Mouse (Mus musculus): ENCODE measurements at regions not wholly inside any gene's neighbourhood (a gene's known extent, or its start where the extent isn't known, plus 50 kb on each side); places are given as distances from the start of the nearest gene placed in this dataset.

GRCm38 (mm10) chr1:179906115-179906514, 54.2 kb upstream of the Cdc42bpa start:
- no peak for TF ChIP-seq POLR2A (IDR thresholded peaks at IDR 0.05; ENCODE audit: borderline replicate concordance, extremely low read depth, low read depth, low read length)
- TF ChIP-seq CTCF (IDR thresholded peaks at IDR 0.05; ENCODE audit: insufficient read depth, low read length): no peak
